Mouse (Mus musculus): ENCODE results near the gene Ptov1. TPM values are rescaled to one million over a fixed set of nuclear protein-coding genes. Genes with fewer than 3 reads are reported as not detected.

Gene Ptov1
- 258 TPM for polyA plus RNA-seq (2015; fragmentation: Illumina TruSeq; extraction: RNeasy Lipid Tissue Mini Kit (QIAGEN cat#74804); ENCODE audit: low read depth, low replicate concordance)

GRCm38 (mm10) chr7:44869697-44870528 lies at the start of gene Ptov1:
Gene Ptov1, minus strand, starts transcription at chr7:44869788.

GRCm38 (mm10) chr7:44895593-44896434 lies 26.2 kb upstream of the Ptov1 start, which contains the start of gene Fuz:
Gene Fuz, plus strand, starts transcription at chr7:44896079.

GRCm38 (mm10) chr7:44892276-44892921 lies 22.8 kb upstream of the Ptov1 start, which contains the start of gene Med25:
Gene Med25, minus strand, starts transcription at chr7:44892712.

GRCm38 (mm10) chr7:44857042-44857552 lies 12.5 kb downstream of the Ptov1 start, which contains the start of gene Pnkp:
Gene Pnkp, plus strand, starts transcription at chr7:44857139.

GRCm38 (mm10) chr7:44848561-44849415 lies 20.8 kb downstream of the Ptov1 start, which contains the start of the genes Akt1s1 and Tbc1d17:
Gene Akt1s1, plus strand, starts transcription at chr7:44848991.
Gene Tbc1d17, minus strand, starts transcription at chr7:44849079.

GRCm38 (mm10) chr7:44816470-44817021 lies 53.0 kb downstream of the Ptov1 start, which contains the start of gene Atf5:
Gene Atf5, minus strand, starts transcription at chr7:44816658.

GRCm38 (mm10) chr7:44815721-44816469 lies 53.7 kb downstream of the Ptov1 start, which contains the start of the genes Nup62 and Il4i1:
Gene Nup62, plus strand, starts transcription at chr7:44816088.
Gene Il4i1, plus strand, starts transcription at chr7:44816387.

Other genes with a start within 250 kb of the Ptov1 start
- gene Myh14, start 198.9 kb downstream of the Ptov1 start, polyA plus RNA-seq (2015; fragmentation: Illumina TruSeq; extraction: RNeasy Lipid Tissue Mini Kit (QIAGEN cat#74804); ENCODE audit: low read depth, low replicate concordance), result 18.8 TPM
- gene Izumo2, start 161.0 kb downstream of the Ptov1 start, polyA plus RNA-seq (2015; fragmentation: Illumina TruSeq; extraction: RNeasy Lipid Tissue Mini Kit (QIAGEN cat#74804); ENCODE audit: low read depth, low replicate concordance), result not detected
- 30.2 TPM for gene Vrk3, start 121.4 kb downstream of the Ptov1 start, polyA plus RNA-seq (2015; fragmentation: Illumina TruSeq; extraction: RNeasy Lipid Tissue Mini Kit (QIAGEN cat#74804); ENCODE audit: low read depth, low replicate concordance)
- gene Zfp473, start 118.7 kb downstream of the Ptov1 start, polyA plus RNA-seq (2015; fragmentation: Illumina TruSeq; extraction: RNeasy Lipid Tissue Mini Kit (QIAGEN cat#74804); ENCODE audit: low read depth, low replicate concordance), result 0.91 TPM
- gene Nup62, start 53.7 kb downstream of the Ptov1 start, polyA plus RNA-seq (2015; fragmentation: Illumina TruSeq; extraction: RNeasy Lipid Tissue Mini Kit (QIAGEN cat#74804); ENCODE audit: low read depth, low replicate concordance), result 24.4 TPM
- 0.34 TPM for gene Il4i1, start 53.4 kb downstream of the Ptov1 start, polyA plus RNA-seq (2015; fragmentation: Illumina TruSeq; extraction: RNeasy Lipid Tissue Mini Kit (QIAGEN cat#74804); ENCODE audit: low read depth, low replicate concordance)
- gene Atf5, start 53.1 kb downstream of the Ptov1 start, polyA plus RNA-seq (2015; fragmentation: Illumina TruSeq; extraction: RNeasy Lipid Tissue Mini Kit (QIAGEN cat#74804); ENCODE audit: low read depth, low replicate concordance), result 22.3 TPM
- gene Akt1s1, start 20.8 kb downstream of the Ptov1 start, polyA plus RNA-seq (2015; fragmentation: Illumina TruSeq; extraction: RNeasy Lipid Tissue Mini Kit (QIAGEN cat#74804); ENCODE audit: low read depth, low replicate concordance), result 53.1 TPM
- gene Tbc1d17, start 20.7 kb downstream of the Ptov1 start, polyA plus RNA-seq (2015; fragmentation: Illumina TruSeq; extraction: RNeasy Lipid Tissue Mini Kit (QIAGEN cat#74804); ENCODE audit: low read depth, low replicate concordance), result 63.8 TPM
- gene Pnkp, start 12.6 kb downstream of the Ptov1 start, polyA plus RNA-seq (2015; fragmentation: Illumina TruSeq; extraction: RNeasy Lipid Tissue Mini Kit (QIAGEN cat#74804); ENCODE audit: low read depth, low replicate concordance), result 27.9 TPM
- 56.8 TPM for gene Med25, start 22.9 kb upstream of the Ptov1 start, polyA plus RNA-seq (2015; fragmentation: Illumina TruSeq; extraction: RNeasy Lipid Tissue Mini Kit (QIAGEN cat#74804); ENCODE audit: low read depth, low replicate concordance)
- 21.6 TPM for gene Fuz, start 26.3 kb upstream of the Ptov1 start, polyA plus RNA-seq (2015; fragmentation: Illumina TruSeq; extraction: RNeasy Lipid Tissue Mini Kit (QIAGEN cat#74804); ENCODE audit: low read depth, low replicate concordance)
- gene Ap2a1, start 59.7 kb upstream of the Ptov1 start, polyA plus RNA-seq (2015; fragmentation: Illumina TruSeq; extraction: RNeasy Lipid Tissue Mini Kit (QIAGEN cat#74804); ENCODE audit: low read depth, low replicate concordance), result 188 TPM
- 1.3 TPM for gene Tsks, start 73.4 kb upstream of the Ptov1 start, polyA plus RNA-seq (2015; fragmentation: Illumina TruSeq; extraction: RNeasy Lipid Tissue Mini Kit (QIAGEN cat#74804); ENCODE audit: low read depth, low replicate concordance)
- 76.4 TPM for gene Cpt1c, start 105.1 kb upstream of the Ptov1 start, polyA plus RNA-seq (2015; fragmentation: Illumina TruSeq; extraction: RNeasy Lipid Tissue Mini Kit (QIAGEN cat#74804); ENCODE audit: low read depth, low replicate concordance)
- gene Prmt1, start 116.8 kb upstream of the Ptov1 start, polyA plus RNA-seq (2015; fragmentation: Illumina TruSeq; extraction: RNeasy Lipid Tissue Mini Kit (QIAGEN cat#74804); ENCODE audit: low read depth, low replicate concordance), result 235 TPM
- gene Irf3, start 127.9 kb upstream of the Ptov1 start, polyA plus RNA-seq (2015; fragmentation: Illumina TruSeq; extraction: RNeasy Lipid Tissue Mini Kit (QIAGEN cat#74804); ENCODE audit: low read depth, low replicate concordance), result 45.8 TPM
- gene Bcl2l12, start 128.9 kb upstream of the Ptov1 start, polyA plus RNA-seq (2015; fragmentation: Illumina TruSeq; extraction: RNeasy Lipid Tissue Mini Kit (QIAGEN cat#74804); ENCODE audit: low read depth, low replicate concordance), result 3.6 TPM
- gene Scaf1, start 146.6 kb upstream of the Ptov1 start, polyA plus RNA-seq (2015; fragmentation: Illumina TruSeq; extraction: RNeasy Lipid Tissue Mini Kit (QIAGEN cat#74804); ENCODE audit: low read depth, low replicate concordance), result 83.6 TPM
- 17.7 TPM for gene Rras, start 148.2 kb upstream of the Ptov1 start, polyA plus RNA-seq (2015; fragmentation: Illumina TruSeq; extraction: RNeasy Lipid Tissue Mini Kit (QIAGEN cat#74804); ENCODE audit: low read depth, low replicate concordance)
- 23.9 TPM for gene Prr12, start 183.1 kb upstream of the Ptov1 start, polyA plus RNA-seq (2015; fragmentation: Illumina TruSeq; extraction: RNeasy Lipid Tissue Mini Kit (QIAGEN cat#74804); ENCODE audit: low read depth, low replicate concordance)
- 64.6 TPM for gene Nosip, start 192.6 kb upstream of the Ptov1 start, polyA plus RNA-seq (2015; fragmentation: Illumina TruSeq; extraction: RNeasy Lipid Tissue Mini Kit (QIAGEN cat#74804); ENCODE audit: low read depth, low replicate concordance)
- gene Prrg2, start 192.9 kb upstream of the Ptov1 start, polyA plus RNA-seq (2015; fragmentation: Illumina TruSeq; extraction: RNeasy Lipid Tissue Mini Kit (QIAGEN cat#74804); ENCODE audit: low read depth, low replicate concordance), result 11.6 TPM
- gene Rcn3, start 222.4 kb upstream of the Ptov1 start, polyA plus RNA-seq (2015; fragmentation: Illumina TruSeq; extraction: RNeasy Lipid Tissue Mini Kit (QIAGEN cat#74804); ENCODE audit: low read depth, low replicate concordance), result 6.6 TPM
- 20.1 TPM for gene Fcgrt, start 234.1 kb upstream of the Ptov1 start, polyA plus RNA-seq (2015; fragmentation: Illumina TruSeq; extraction: RNeasy Lipid Tissue Mini Kit (QIAGEN cat#74804); ENCODE audit: low read depth, low replicate concordance)

All from brain, adult 10 weeks (tissue).